Mouse (Mus musculus) heart, embryonic 10.5 days (tissue): ENCODE measurements around the gene Mob3a. TPM values are rescaled to one million over a fixed set of nuclear protein-coding genes. Genes with fewer than 3 reads are reported as not detected.
A peak's percentile ranks its signal among the peaks of the same experiment; 100 is the strongest.

Experiments
- DNase-seq: peaks from one replicate; pipeline ENCODE4 v3.0.0-alpha.2; 2017; ENCODE audit warnings: low spot score
- H3K27ac ChIP-seq: fragments of 300-500 bp; sonication (generic); 2 replicates; pipeline ENCODE4 v1.5.1; 2016; ENCODE audit warnings: mild to moderate bottlenecking
- H3K27me3 ChIP-seq: fragments of 300-500 bp; sonication (generic); 2 replicates; pipeline ENCODE4 v1.6.1; 2016; ENCODE audit warnings: mild to moderate bottlenecking; ENCODE audit not compliant: poor library complexity, insufficient read depth, severe bottlenecking
- H3K36me3 ChIP-seq: fragments of 300-500 bp; sonication (generic); 2 replicates; pipeline ENCODE4 v1.6.1; 2016; ENCODE audit warnings: mild to moderate bottlenecking, moderate library complexity
- H3K4me1 ChIP-seq: fragments of 300-500 bp; sonication (generic); 2 replicates; pipeline ENCODE4 v1.6.1; 2016; ENCODE audit warnings: mild to moderate bottlenecking
- H3K4me3 ChIP-seq: fragments of 300-500 bp; sonication (generic); 2 replicates; pipeline ENCODE4 v1.5.1; 2016; ENCODE audit warnings: mild to moderate bottlenecking, moderate library complexity
- H3K9me3 ChIP-seq: fragments of 300-500 bp; sonication (generic); 2 replicates; pipeline ENCODE4 v1.6.1; 2016; ENCODE audit warnings: mild to moderate bottlenecking, moderate library complexity
- WGBS: fragments of 180-500 bp; shearing (Covaris S2); methylation state at CpG from one replicate; pipeline ENCODE4 v1.1.7; 2016; 5-methylcytosine and 5-hydroxymethylcytosine counted together
- polyA plus RNA-seq: library from polyadenylated mRNA; unstranded; fragments of >200 nt; fragmentation: Nextera tagmentation; extraction: Ambion mirVana; gene quantifications from 2 replicates; pipeline ENCODE4 v1.2.1, GENCODE M21; 2016

The Mob3a gene
- polyA plus RNA-seq, 1 experiment from 2014 or later: 56.8 TPM

DNA sequence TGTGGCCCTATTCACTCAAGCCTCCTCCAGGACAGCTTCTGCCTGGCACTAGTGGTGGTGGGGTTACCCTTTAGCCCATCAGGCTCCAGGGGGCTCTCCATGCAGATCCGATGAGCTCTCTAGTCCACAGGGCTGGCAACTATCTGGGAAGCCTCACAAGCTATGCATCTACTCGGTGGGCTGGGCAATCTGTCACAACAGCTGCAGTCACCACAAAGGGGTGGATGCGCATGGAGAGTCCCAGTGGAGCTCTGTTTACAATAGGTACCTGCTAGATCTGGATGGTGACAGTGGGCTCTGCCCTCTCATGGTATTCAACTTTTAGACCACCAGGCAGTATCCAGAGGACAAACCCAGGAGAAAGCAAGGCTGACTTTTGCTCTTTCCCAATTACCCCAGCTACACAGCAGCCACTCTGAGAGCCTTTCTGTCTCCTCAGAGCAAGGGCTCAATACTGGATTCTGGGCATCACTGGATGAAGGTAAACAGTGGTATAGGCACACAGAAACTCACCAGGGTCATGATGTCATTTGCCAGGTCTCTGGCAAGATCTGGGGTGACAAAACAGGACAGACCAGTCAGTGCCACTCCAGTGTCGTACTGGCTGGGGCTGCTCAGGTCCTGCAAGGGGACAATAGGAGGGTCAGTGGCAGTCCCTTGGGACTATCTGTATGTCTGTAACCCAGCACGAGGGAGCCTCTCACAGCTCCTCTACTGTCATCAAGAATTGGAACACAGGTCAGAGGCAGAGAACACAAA is 25.8 kb upstream of the Mob3a start:
- WGBS: 89% methylated on average over 5 of the region's 5 CpGs

DNA sequence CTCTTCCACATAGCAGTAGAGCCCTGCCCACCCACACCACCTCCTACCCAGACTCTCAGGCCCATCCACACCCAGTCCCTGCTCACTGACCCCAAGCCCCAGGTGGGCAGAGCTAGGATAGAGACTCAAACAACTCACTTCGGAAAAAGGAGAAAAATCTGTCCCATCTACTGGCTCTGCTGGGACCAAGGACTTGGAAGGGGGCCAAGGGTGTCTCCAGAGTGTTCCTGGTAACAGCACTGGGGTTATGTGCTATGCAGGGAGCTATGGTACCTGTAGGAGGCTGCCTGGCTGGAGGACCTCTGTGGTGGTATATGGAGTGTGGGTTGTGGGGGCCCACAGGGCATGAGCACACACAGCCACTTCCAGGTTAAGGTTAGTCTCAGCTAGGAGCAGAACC is 15.5 kb upstream of the Mob3a start:
- peaks cover 99% of the 10 kb centered on the region for H3K36me3 ChIP-seq
- H3K27ac ChIP-seq: no peak overlapping the region
- no peaks in the 10 kb centered on the region for H3K9me3 ChIP-seq
- no peaks in the 10 kb centered on the region for H3K4me1 ChIP-seq
- 84% methylated on average over 1 of the region's 1 CpGs for WGBS
- H3K4me3 ChIP-seq: no peak overlapping the region
- H3K27me3 ChIP-seq: no peaks in the 10 kb centered on the region
- DNase-seq: no peak

More for the DNA sequence above, 25.8 kb upstream of the Mob3a start:
- Histone ChIP-seq H3K27ac (no peak overlapping the region), H3K36me3 (peaks cover 99% of the 10 kb centered on the region), H3K27me3 (no peaks in the 10 kb centered on the region), H3K4me1 (peaks cover 18% of the 10 kb centered on the region; the same call in 1 of the 2 replicates), H3K4me3 (no peak overlapping the region), H3K9me3 (no peaks in the 10 kb centered on the region)
- no peak for DNase-seq

DNA sequence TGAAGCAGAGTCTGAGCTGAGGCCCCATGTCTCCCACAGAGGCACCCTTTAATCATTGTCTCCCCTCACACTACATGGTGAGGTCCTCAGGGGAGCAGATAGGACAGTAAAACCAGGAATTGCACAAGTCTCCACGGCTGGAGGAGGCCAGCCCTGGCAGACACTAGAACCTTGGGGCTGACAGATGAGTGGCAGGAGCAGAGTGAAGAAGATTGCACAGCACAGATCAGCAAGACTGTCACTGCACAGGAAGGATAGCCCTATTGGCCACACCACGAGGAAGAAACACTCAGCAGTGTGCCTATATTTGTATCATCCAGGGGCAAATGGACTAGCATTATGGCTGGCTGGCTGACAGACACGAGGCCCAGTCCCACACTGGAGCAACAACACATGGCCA is 9.1 kb upstream of the Mob3a start:
- 85% methylated on average over 3 of the region's 3 CpGs for WGBS
- Histone ChIP-seq H3K36me3 (peaks cover 98% of the 10 kb centered on the region), H3K27me3 (no peaks in the 10 kb centered on the region), H3K4me3 (no peak overlapping the region), H3K4me1 (peaks cover 3% of the 10 kb centered on the region), H3K9me3 (no peaks in the 10 kb centered on the region), H3K27ac (no peak overlapping the region)
- DNase-seq: no peak

DNA sequence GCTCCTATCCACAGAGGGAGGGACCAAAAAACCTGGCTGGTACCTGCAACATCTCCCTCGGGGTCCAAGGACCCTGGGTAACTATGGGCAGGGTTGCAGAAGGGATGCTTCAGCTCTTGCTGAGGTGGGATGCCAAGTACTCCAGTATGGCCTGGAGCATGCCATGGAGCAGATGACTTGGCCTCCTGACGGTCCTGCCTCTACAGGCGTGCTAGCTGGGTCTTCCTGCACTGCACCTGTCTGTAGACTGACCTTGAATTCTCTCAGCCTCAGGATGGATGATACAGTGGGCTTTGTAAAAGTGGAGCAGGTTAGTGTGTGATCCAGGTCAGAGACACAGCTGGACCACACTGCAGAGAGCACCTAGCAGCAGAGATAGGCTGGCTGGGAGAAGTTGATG is 3.7 kb upstream of the Mob3a start:
- DNase-seq: no peak
- Histone ChIP-seq H3K36me3 (peaks cover 55% of the 10 kb centered on the region), H3K27me3 (no peaks in the 10 kb centered on the region), H3K9me3 (no peaks in the 10 kb centered on the region), H3K4me3 (no peak overlapping the region), H3K4me1 (peaks cover 47% of the 10 kb centered on the region), H3K27ac (no peak overlapping the region)
- 64% methylated on average over 3 of the region's 3 CpGs for WGBS

DNA sequence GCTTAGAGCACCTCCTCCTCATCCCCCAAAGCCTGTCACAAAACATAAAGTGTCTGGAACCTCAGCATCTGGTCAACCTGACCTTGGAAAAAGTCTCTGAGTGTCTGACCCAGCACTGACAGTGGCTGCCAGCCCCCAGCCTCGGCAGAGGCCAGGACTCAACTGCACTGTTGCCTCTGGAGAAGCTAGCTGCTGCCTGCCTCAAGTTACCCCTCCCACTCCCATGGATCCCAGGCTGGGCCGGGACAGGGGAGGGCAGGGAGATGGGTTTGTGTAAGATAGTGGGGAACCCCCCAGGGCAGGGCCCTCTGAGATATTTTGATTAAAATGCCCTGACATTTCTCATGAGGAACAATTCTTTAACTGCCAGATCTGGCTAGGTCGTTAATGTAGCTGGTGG is 3.3 kb upstream of the Mob3a start:
- no peak overlapping the region for H3K4me3 ChIP-seq
- no peak overlapping the region for H3K27ac ChIP-seq
- H3K9me3 ChIP-seq: no peaks in the 10 kb centered on the region
- 58% methylated on average over 3 of the region's 3 CpGs for WGBS
- H3K27me3 ChIP-seq: no peaks in the 10 kb centered on the region
- no peak for DNase-seq
- H3K36me3 ChIP-seq: peaks cover 50% of the 10 kb centered on the region
- peaks cover 51% of the 10 kb centered on the region for H3K4me1 ChIP-seq

DNA sequence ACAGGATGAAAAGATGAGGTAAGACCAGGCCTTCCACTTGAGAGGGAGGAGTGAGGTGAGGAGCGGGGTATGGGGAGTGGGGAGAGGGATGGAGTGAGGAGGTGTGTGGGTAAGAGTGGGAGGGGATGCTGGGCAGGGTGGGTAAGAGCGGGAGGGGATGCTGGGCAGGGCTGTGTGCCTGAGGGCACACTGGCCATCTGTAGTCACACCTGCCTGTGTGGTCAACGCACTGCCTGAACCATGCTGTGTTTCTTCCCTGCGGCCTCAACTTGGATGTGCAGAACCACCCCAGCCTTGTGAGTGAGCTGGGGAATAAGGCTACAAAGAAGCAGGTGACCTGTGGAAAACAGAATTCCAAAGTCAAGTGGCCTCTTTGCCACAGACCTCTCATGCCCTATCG is 2.6 kb upstream of the Mob3a start:
- Histone ChIP-seq H3K36me3 (peaks cover 45% of the 10 kb centered on the region), H3K4me1 (peaks cover 55% of the 10 kb centered on the region), H3K27me3 (no peaks in the 10 kb centered on the region), H3K27ac (no peak overlapping the region), H3K9me3 (no peaks in the 10 kb centered on the region), H3K4me3 (0 out of 2 replicates have a peak overlapping the region, but pooled peaks have one; percentile 4)
- DNase-seq: no peak
- 81% methylated on average over 5 of the region's 5 CpGs for WGBS

DNA sequence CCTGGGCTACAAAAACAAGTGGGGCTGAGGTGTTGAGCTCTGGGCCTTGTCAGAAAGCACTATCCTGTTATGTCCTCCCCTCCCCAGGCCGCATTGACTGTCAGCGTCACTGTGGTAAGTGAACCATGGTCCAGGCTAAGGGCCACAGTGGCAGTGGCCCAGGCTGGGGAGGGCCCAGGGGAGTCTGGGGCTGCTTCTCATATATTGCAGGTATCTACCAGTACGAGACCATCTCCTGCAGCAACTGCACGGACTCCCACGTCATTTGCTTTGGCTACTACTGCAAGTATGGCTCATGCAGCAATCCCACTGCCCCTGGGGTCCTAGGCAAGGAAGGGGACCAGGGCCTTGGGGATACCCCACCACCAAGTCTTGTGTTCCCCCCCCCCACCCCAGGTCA is 1.9 kb upstream of the Mob3a start:
- Histone ChIP-seq H3K9me3 (no peaks in the 10 kb centered on the region), H3K4me3 (peak overlapping the region; percentile 77), H3K27me3 (no peaks in the 10 kb centered on the region), H3K36me3 (peaks cover 43% of the 10 kb centered on the region), H3K4me1 (peaks cover 59% of the 10 kb centered on the region), H3K27ac (peak overlapping the region; percentile 90)
- 88% methylated on average over 5 of the region's 5 CpGs for WGBS
- DNase-seq: no peak

DNA sequence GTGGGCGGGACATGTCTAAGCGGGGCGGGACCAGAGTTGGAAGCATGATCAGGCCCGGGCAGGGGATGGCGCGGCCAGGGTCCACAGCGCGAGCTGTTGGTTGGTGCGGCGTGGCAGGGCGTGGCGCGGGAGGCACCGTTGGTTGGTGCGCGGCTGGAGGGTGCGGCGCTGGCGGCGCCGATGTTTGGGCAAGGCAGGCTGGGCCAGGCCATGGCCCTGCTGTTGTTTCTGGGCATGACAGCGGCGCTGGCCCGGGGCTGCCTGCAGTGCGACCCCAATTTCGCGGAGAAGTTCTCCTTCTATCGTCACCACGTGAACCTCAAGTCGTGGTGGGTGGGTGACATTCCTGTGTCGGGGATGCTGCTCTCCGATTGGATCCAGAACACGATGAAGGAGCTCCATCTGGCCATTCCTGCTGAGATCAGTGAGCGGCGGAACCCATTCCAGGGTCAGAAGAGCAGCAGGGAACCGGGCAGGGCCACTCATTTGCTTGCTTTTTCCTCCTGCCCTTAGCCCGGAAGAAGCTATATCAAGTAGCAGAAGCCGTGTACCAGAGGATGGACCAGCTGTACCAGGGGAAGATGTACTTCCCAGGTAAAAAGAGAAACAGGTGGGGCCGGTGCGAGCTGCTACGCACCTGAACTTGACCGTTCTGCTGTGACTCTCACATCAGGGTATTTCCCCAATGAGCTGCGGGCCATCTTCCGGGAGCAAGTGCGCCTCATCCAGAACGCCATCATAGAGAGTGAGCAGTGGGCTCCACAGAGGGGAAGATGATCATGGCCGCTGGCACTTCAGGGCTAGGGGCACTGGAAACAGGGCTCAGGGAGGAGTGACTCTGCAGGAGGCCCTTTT is 986 bp upstream of the Mob3a start:
- Histone ChIP-seq H3K36me3 (peaks cover 39% of the 10 kb centered on the region), H3K4me1 (peaks cover 67% of the 10 kb centered on the region), H3K27ac (peak overlapping the region; percentile 90), H3K4me3 (peak overlapping the region; percentile 77), H3K9me3 (no peaks in the 10 kb centered on the region), H3K27me3 (no peaks in the 10 kb centered on the region)
- peak; percentile 98 for DNase-seq
- WGBS: 2% methylated on average over 47 of the region's 47 CpGs

DNA sequence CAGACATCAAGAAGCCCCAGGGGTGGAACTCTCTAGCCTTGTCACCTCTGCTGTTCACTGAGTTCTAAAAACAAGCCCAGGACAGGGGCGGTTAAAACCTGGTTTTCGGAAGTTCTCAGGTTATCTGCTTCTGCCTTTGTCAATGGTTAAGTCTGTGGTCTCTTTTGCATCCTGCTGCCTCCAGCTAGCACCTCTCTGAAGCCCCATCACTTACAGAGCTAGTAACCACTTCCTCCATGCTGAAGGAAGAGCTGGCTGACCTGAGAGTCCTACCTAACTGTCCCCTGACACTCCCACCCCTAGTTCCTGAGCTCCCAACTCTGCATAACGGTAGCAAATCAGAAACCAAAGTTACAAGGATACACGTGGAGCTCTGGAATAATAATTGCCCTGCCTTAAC is 1.0 kb downstream of the Mob3a start:
- WGBS: 41% methylated on average over 4 of the region's 4 CpGs
- H3K27me3 ChIP-seq: no peaks in the 10 kb centered on the region
- no peak for DNase-seq
- no peaks in the 10 kb centered on the region for H3K9me3 ChIP-seq
- H3K4me3 ChIP-seq: peak overlapping the region; percentile 77
- peaks cover 76% of the 10 kb centered on the region for H3K4me1 ChIP-seq
- H3K36me3 ChIP-seq: peaks cover 20% of the 10 kb centered on the region
- peak overlapping the region; percentile 90; the same call in 1 of the 2 replicates for H3K27ac ChIP-seq

DNA sequence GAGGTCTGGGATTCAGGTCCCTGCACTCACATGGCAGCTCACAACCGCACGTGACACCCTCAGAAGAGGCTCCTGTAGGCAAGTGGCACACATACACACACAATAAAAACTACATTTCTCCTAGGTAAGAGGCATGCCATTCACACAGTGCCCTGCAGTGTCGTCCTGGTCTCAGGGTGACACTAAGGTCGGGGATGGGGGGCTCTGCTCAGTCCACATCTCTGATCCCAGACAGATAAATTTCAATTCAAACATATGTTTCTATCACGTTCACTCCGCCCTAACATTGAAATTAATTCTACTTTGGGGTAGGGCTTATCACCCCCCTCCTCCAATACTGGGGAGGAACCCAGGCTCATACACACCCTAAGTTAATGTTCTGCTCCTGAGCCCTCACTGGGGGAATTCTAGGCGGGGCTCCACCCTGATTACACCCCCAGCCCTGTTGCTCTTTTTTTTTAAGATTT is 1.7 kb downstream of the Mob3a start:
- no peak overlapping the region for H3K4me3 ChIP-seq
- WGBS: 85% methylated on average over 7 of the region's 7 CpGs
- DNase-seq: no peak
- H3K36me3 ChIP-seq: peaks cover 19% of the 10 kb centered on the region; the same call in 1 of the 2 replicates
- H3K9me3 ChIP-seq: no peaks in the 10 kb centered on the region
- peaks cover 76% of the 10 kb centered on the region for H3K4me1 ChIP-seq
- H3K27me3 ChIP-seq: no peaks in the 10 kb centered on the region
- H3K27ac ChIP-seq: peak overlapping the region; percentile 44; the same call in 1 of the 2 replicates

DNA sequence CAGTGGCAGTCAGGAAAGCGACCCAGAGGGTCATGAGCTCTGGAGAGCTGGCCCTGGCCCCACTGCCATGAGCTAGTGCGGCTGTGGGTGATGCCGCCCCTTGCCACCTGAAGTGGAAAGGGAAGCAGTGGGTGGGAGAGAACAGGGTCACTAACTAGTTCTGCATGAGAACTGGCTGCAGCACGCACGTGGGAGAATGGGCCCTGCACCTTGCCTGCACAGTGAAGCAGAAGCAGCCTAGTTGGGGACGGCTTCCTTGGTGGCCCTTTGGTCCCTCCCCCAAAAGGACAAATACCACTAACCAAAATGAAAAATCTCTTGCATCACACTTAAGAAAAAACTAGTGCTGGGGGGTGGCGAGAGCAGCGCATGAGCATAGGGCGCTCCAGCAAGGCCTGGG is 3.2 kb downstream of the Mob3a start:
- Histone ChIP-seq H3K4me1 (peaks cover 76% of the 10 kb centered on the region), H3K27ac (peak overlapping the region; percentile 75), H3K4me3 (0 out of 2 replicates have a peak overlapping the region, but pooled peaks have one; percentile 23), H3K9me3 (no peaks in the 10 kb centered on the region), H3K36me3 (peaks cover 29% of the 10 kb centered on the region), H3K27me3 (no peaks in the 10 kb centered on the region)
- 90% methylated on average over 9 of the region's 9 CpGs for WGBS
- no peak for DNase-seq

DNA sequence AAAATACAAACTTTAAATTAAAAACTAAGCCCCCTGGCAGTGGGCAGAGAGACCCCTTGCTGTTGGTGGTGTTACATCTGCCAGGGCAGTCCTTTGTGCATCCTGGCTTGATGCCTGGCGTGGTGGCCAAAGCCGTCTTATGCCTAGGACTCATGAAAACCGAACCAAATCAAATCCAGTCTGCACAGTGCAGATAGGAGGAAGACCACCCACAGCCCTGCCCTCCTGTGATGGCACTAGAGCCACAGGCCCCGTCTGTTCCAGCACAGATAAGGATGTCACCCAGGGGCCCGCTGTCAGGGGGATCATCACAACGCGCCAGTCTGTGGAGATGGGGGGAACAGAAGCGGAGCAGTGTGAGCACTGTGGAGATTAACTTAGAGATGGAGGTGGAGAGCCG is 4.0 kb downstream of the Mob3a start:
- H3K27me3 ChIP-seq: no peaks in the 10 kb centered on the region
- peak overlapping the region; percentile 75; the same call in 1 of the 2 replicates for H3K27ac ChIP-seq
- no peaks in the 10 kb centered on the region for H3K9me3 ChIP-seq
- H3K4me3 ChIP-seq: no peak overlapping the region
- peak; percentile 94 for DNase-seq
- 67% methylated on average over 9 of the region's 9 CpGs for WGBS
- H3K4me1 ChIP-seq: peaks cover 75% of the 10 kb centered on the region
- H3K36me3 ChIP-seq: peaks cover 31% of the 10 kb centered on the region

DNA sequence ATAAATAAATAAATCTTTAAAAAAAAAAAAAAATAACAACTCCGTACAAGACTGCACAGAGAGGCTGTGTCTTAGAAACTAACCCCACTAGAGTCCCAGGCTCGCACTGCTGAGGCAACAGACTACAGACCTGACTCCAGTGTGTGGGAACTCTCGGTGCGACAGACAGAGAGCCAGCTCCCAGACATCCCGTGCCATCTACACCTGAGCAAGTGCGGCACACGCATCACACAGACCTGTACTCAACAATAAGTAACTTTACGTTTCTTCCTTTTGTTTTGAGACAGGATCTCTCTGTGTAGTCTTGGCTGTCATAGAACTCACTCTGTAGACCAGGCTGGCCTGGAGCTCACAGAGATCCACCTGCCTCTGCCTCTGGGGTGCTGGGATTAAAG is 4.4 kb downstream of the Mob3a start:
- no peaks in the 10 kb centered on the region for H3K9me3 ChIP-seq
- H3K27ac ChIP-seq: no peak overlapping the region
- DNase-seq: no peak
- peaks cover 79% of the 10 kb centered on the region for H3K4me1 ChIP-seq
- no peak overlapping the region for H3K4me3 ChIP-seq
- WGBS: 87% methylated on average over 8 of the region's 8 CpGs
- peaks cover 31% of the 10 kb centered on the region for H3K36me3 ChIP-seq
- H3K27me3 ChIP-seq: no peaks in the 10 kb centered on the region
